Mouse (Mus musculus) lung, adult 2 months (tissue): ENCODE data around the gene Il10ra. TPM values are rescaled to one million over a fixed set of nuclear protein-coding genes. Genes with fewer than 3 reads are reported as not detected.

Experiments used
- DNase-seq: peaks from one replicate; pipeline ENCODE4 v3.0.0; 2022
- H3K4me1 ChIP-seq: fragments of 200-500 bp; 2 replicates; pipeline ENCODE4 v1.6.1; 2011; ENCODE audit warnings: low read length; ENCODE audit not compliant: control insufficient read depth, insufficient read depth
- H3K4me3 ChIP-seq: fragments of 200-500 bp; replicated peaks from 2 replicates; pipeline ENCODE3; 2011; ENCODE audit warnings: low read depth, mild to moderate bottlenecking, control low read depth, low read length; ENCODE audit errors: extremely low read depth
- CTCF ChIP-seq: fragments of 200-500 bp; IDR thresholded peaks from 2 replicates; pipeline ENCODE4 v1.5.1; 2011; ENCODE audit warnings: mild to moderate bottlenecking, low read length, control low read depth; ENCODE audit not compliant: insufficient read depth
- POLR2A ChIP-seq: fragments of 200-500 bp; IDR thresholded peaks from 2 replicates; pipeline ENCODE4 v1.6.1; 2011; ENCODE audit warnings: low read depth, mild to moderate bottlenecking, control low read depth, low read length, borderline replicate concordance; ENCODE audit errors: extremely low read depth
- WGBS: fragments of 180-500 bp; shearing (Covaris S2); methylation state at CpG from one replicate; pipeline ENCODE4 v1.1.7; 2018; 5-methylcytosine and 5-hydroxymethylcytosine counted together
- polyA plus RNA-seq: library from polyadenylated mRNA; depleted of rRNA; stranded (reverse); fragments of >200 nt; gene quantifications from 2 replicates; pipeline ENCODE4 v1.2.3, GENCODE M21; 2012

Il10ra gene
- polyA plus RNA-seq, 1 experiment: 12.9 TPM

DNA sequence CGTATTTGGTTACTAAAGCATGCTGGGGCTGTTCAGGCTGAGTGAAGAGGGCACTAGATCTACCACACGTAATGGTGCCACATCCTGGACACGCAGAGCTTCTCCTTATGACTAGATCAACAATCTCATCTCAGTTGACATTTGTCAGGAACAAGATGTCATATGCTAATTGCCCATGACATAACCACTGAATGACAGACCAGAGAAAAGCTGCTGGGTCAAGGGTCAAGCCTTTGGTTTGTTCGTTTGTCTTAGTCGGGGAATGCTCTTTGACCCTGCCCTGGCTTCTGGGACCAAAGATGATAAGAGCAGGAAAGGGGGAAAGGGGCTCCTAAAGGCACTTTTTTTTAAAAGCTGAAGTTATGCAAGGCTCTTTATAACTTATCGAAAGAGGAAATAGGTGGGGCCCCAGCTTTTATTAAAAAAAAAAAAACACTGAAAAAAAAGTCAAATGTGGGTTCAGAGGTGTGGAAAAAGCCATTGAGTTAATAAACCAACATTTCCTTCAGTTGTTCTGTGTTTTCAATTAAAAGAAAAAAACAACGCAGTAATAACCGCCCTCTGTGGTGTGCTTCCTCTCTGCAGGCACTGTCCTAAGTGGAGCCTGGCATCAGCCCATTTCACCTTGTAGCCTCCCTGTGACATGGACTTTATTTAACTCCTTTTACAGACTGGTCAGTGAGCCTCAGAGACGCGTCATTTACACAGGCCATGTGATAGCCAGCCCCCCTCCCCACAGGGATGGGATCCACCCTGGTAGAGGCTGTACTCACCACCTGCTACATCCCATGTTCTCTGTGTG, 25.5 kb upstream of the Il10ra start:
- WGBS: 29% methylated on average over 10 of the region's 10 CpGs
- TF ChIP-seq POLR2A (no peak), CTCF (no peak)
- Histone ChIP-seq H3K4me1 (no peaks in the 10 kb centered on the region), H3K4me3 (no peak overlapping the region)
- DNase-seq: no peak

DNA sequence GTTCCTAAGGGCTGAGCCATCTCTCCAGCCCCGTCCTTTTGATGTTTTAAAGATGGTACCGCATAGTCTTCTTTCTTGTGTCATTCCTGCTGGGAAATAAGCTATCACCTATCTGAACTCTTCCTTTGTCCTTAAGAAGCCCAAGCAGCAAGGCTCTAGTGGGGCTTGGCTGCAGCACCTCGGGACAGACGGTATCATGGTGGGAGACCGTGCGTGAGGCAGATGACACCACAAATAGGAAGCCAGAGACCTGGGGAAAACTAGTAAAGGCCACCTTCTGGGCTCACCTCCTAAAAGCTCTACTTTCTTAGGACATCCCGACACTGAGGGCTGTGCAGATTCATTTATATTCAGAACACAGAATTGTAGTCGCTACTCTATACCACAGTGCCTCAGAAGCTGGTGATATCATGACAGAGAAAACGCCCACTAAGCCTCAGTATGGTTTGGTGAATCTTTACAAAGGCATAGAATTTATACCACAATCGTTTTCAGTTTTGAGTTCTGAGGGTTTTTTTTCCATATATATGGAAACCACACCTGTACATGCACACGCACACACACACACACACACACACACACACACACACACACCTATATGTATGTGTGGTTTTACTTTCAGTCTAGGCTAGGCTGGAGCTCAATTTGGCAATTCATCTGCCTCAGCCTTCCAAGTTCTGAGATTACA, 22.7 kb upstream of the Il10ra start:
- Histone ChIP-seq H3K4me3 (no peak overlapping the region), H3K4me1 (no peaks in the 10 kb centered on the region)
- no peak for DNase-seq
- WGBS: 78% methylated on average over 11 of the region's 11 CpGs
- no peak for TF ChIP-seq POLR2A
- TF ChIP-seq CTCF: no peak

DNA sequence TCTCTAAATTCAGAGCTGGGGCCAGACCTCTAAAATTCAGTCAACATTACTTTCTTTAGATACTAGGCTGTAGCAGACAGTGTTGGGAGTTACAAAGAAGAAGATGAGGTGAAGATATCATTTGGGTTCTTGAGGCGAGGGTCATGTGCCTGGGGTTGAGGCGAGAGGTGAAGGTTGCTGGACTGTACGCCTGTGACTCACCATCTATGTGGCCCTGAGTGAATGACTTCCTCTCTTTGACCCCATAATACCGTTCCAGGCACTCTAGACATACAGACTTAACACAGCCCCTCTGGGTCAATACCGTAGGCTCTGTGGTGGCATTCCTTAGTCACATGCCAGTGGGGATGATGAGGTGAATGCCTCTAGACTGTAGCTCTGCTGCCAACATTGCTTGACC, 13.5 kb upstream of the Il10ra start:
- Histone ChIP-seq H3K4me3 (no peak overlapping the region), H3K4me1 (0 out of 2 replicates have a peak, but pooled peaks cover 2% of the 10 kb centered on the region)
- no peak for TF ChIP-seq CTCF
- TF ChIP-seq POLR2A: no peak
- 76% methylated on average over 5 of the region's 5 CpGs for WGBS
- DNase-seq: no peak

DNA sequence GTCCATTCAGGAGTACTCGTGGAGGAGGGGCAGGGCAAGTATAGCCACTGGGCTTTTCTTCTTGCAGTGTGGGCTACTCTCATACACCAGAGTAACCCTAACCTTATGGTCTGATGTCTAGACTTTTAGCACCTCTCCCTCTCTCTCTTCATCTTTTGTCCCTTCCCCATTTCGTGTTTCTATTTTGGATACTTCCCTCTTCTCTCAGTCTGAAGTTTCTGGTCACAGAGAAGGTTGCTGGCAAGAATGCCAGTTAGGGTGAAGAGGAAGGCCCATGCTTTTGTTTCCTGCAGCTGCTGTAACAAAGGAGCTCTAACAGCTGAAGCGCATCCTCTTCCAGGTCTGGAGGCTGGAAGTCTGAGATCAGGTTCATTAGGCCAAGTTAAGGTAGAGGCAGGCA, 11.9 kb upstream of the Il10ra start:
- 79% methylated on average over 3 of the region's 3 CpGs for WGBS
- TF ChIP-seq CTCF (no peak), POLR2A (no peak)
- no peak for DNase-seq
- Histone ChIP-seq H3K4me1 (0 out of 2 replicates have a peak, but pooled peaks cover 2% of the 10 kb centered on the region), H3K4me3 (no peak overlapping the region)

DNA sequence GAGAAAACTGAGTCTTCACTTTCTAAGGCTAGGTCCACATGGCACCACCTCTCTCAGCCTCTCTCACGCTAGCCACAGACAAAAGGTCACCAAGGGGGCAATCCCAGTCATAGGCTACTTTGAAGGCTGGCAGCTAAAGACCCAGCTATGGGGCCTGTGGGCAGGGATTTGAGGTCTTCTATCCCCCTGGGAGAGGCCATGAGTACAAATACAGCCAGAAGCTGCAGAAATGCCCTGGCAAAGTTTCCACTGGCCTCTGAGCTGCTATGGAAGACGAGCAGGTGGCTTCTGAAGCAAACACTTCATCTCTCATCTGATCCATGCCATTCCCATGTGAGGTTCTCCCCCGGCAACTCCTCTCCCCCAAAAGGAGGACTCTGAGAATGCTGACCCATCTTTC, 11.1 kb upstream of the Il10ra start:
- DNase-seq: no peak
- Histone ChIP-seq H3K4me3 (no peak overlapping the region), H3K4me1 (0 out of 2 replicates have a peak, but pooled peaks cover 2% of the 10 kb centered on the region)
- no peak for TF ChIP-seq POLR2A
- no peak for TF ChIP-seq CTCF
- WGBS: 55% methylated on average over 3 of the region's 3 CpGs

DNA sequence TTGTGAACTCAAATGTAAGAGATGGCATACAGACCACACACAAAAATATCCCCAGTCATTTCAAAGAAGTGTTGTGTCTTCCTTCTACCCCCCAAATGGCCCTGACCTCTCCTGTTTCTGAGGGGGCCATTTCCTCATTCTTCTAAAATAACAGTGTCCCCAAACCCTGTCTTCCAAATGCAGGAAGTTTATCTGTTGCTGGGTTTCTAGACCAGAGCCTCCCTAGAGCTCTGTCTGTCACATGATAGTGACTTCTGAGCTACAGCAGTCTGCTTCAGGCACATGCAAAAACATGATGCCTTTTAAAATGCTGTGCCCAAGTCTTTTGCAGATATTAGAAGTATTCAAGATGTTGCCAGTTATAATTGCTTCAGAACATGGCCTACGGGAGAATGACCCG, 5.7 kb upstream of the Il10ra start:
- no peaks in the 10 kb centered on the region for H3K4me1 ChIP-seq
- 84% methylated on average over 2 of the region's 2 CpGs for WGBS
- no peak overlapping the region for H3K4me3 ChIP-seq
- no peak for DNase-seq
- TF ChIP-seq CTCF (no peak), POLR2A (no peak)

DNA sequence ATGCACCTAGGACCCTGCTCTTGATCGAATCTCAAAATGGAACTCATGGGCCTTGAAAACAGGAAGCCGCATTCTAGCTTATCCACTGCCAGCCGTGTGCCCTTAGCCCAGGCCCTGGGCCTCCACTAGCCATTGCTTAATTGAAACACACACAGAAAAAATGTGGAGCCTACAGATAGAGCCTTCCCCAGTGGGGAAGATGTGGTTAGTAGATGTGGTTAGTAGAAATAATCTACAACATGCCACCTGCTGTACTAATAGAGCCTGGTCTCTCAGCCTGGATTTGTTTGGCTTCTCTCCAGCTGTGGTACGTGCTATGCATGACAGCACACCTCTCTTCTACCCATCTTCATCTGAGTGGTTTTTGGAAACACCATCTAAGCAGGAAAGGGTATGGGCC, 5.3 kb upstream of the Il10ra start:
- TF ChIP-seq CTCF (no peak), POLR2A (no peak)
- 72% methylated on average over 4 of the region's 4 CpGs for WGBS
- Histone ChIP-seq H3K4me3 (no peak overlapping the region), H3K4me1 (no peaks in the 10 kb centered on the region)
- no peak for DNase-seq

DNA sequence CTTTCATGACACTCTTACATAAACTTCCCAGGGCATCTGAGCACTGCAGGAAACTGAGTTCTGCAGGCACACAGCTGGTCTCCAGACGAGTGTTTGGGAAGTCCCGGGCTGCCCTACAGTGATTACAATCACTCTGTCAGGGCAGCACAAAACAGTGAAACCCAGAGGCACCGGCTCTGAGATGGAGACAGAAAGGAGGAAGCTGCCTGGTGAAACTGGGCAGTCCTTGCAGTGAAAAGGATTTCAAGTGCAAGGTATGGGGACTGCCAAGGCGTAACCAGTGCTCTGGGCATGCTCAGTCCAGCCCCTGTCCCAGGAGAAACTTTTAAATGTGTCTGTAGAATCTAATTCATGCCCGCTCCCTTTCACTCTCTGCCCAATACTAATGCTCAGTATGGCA, 3.3 kb upstream of the Il10ra start:
- DNase-seq: no peak
- 32% methylated on average over 5 of the region's 5 CpGs for WGBS
- TF ChIP-seq CTCF: no peak
- no peak for TF ChIP-seq POLR2A
- Histone ChIP-seq H3K4me3 (no peak overlapping the region), H3K4me1 (no peaks in the 10 kb centered on the region)

DNA sequence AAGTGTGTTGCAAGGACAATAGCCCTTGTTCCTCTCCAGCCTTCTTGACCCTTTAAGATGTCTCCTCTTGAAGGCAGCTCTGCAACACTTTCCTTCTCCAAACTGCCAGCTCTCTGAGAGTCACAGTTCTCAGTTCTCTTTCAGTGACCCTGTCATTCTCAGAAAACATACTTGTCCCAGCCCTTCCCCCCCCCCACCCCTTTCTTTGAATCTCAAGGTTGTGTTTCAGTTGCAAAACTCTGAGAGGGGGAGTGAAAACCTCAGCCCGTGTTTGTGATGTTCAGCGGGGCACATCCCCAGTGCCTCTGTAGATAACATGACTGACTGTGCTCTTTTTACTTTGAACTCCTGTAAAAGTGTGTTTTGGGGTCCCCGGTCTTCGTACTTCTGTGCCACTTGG, 870 bp downstream of the Il10ra start:
- Histone ChIP-seq H3K4me1 (no peaks in the 10 kb centered on the region), H3K4me3 (peak overlapping the region; percentile 76)
- TF ChIP-seq POLR2A: no peak
- no peak for TF ChIP-seq CTCF
- DNase-seq: no peak
- 54% methylated on average over 4 of the region's 4 CpGs for WGBS

DNA sequence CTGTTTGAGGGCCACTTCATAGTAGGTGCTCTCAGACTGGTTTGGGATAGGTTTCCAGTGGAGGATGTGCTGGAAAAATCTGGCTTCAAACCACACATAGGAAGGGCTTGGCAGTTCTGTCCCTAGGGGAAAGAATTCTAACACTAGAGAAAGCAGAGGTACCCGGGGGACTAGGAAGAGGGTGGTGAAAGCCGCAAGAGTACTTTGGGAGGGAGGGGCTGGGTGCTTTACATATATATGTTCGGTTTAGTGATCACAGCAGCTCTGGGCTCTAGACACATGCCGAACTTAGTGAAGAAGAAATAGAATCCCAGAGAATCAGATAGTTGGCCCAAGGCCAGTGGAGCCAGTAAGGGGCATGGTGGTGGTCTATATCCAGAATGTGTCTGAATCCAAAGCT, 1.9 kb downstream of the Il10ra start:
- no peak overlapping the region for H3K4me3 ChIP-seq
- no peak for DNase-seq
- 64% methylated on average over 4 of the region's 4 CpGs for WGBS
- H3K4me1 ChIP-seq: no peaks in the 10 kb centered on the region
- TF ChIP-seq POLR2A (no peak), CTCF (no peak)

DNA sequence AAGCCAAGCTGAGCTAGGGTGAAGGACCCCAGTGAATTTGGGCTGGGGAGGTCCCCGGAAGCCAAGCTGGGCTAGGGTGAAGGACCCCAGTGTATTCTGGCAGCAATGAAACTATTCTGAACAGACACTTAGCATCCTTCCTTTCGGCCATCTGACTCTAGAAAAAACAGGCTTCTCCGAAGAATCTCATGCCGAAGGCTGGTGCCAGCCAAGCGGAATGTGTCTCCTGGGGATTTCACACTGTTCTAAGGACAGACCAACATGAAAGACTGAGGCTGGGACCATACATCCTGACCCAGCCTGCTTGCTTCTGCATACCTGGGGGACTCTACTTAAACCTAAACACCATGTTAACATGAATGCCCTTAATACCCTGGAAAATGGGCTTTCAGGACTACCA, 7.1 kb downstream of the Il10ra start:
- Histone ChIP-seq H3K4me3 (no peak overlapping the region), H3K4me1 (no peaks in the 10 kb centered on the region)
- TF ChIP-seq CTCF (no peak), POLR2A (no peak)
- DNase-seq: no peak
- 73% methylated on average over 5 of the region's 5 CpGs for WGBS
